Mouse (Mus musculus) heart, adult 2 months (tissue): ENCODE results near the gene Zbtb25. TPM values are rescaled to one million over a fixed set of nuclear protein-coding genes. Genes with fewer than 3 reads are reported as not detected.

Experiments
- DNase-seq, 2 experiments: peaks; one replicate each; pipeline ENCODE4 v3.0.0; 2021
- H3K27ac ChIP-seq: fragments of 200-600 bp; 2 replicates; pipeline ENCODE4 v1.8.1; 2022
- H3K27me3 ChIP-seq: fragments of 200-500 bp; 2 replicates; pipeline ENCODE4 v1.6.1; 2012; ENCODE audit warnings: mild to moderate bottlenecking, low read length, inconsistent platforms, mixed read lengths; ENCODE audit not compliant: control insufficient read depth, insufficient read depth
- H3K36me3 ChIP-seq: fragments of 200-500 bp; 2 replicates; pipeline ENCODE4 v1.6.1; 2012; ENCODE audit warnings: low read length, inconsistent platforms; ENCODE audit not compliant: control insufficient read depth, insufficient read depth
- H3K4me1 ChIP-seq: fragments of 200-500 bp; 2 replicates; pipeline ENCODE4 v1.6.1; 2011; ENCODE audit warnings: low read length; ENCODE audit not compliant: control insufficient read depth, insufficient read depth
- H3K4me3 ChIP-seq: fragments of 200-600 bp; 2 replicates; pipeline ENCODE4 v1.8.1; 2022
- H3K79me2 ChIP-seq: fragments of 200-500 bp; replicated peaks from 2 replicates; pipeline ENCODE4 v1.6.1; 2012; ENCODE audit warnings: mild to moderate bottlenecking, inconsistent platforms, low read length, moderate library complexity, mixed read lengths; ENCODE audit not compliant: control insufficient read depth, insufficient read depth
- H3K9ac ChIP-seq: fragments of 200-500 bp; 2 replicates; pipeline ENCODE4 v1.6.1; 2012; ENCODE audit warnings: low read depth, mild to moderate bottlenecking, control low read depth, inconsistent platforms, low read length, mixed read lengths
- CTCF ChIP-seq: fragments of 200-600 bp; IDR thresholded peaks from 2 replicates; pipeline ENCODE4 v1.8.1; 2022; ENCODE audit warnings: antibody characterized with exemption, mild to moderate bottlenecking, moderate library complexity
- EP300 ChIP-seq: fragments of 200-500 bp; IDR thresholded peaks from 2 replicates; pipeline ENCODE4 v1.6.1; 2011; ENCODE audit warnings: low read depth, low read length, control low read depth; ENCODE audit not compliant: insufficient read depth
- POLR2A ChIP-seq: fragments of 200-500 bp; IDR thresholded peaks from 2 replicates; pipeline ENCODE4 v1.6.1; 2011; ENCODE audit warnings: mild to moderate bottlenecking, low read depth, low read length, control low read depth; ENCODE audit not compliant: insufficient read depth
- WGBS: fragments of 180-500 bp; shearing (Covaris S2); methylation state at CpG from one replicate; pipeline ENCODE4 v1.1.7; 2018; 5-methylcytosine and 5-hydroxymethylcytosine counted together
- intact Hi-C: fragments of 180-260 bp; cut with DNase I; formaldehyde crosslinking; loops from one replicate; pipeline ENCODE4 v1.15.1; 2025
- long read RNA-seq: library from polyadenylated mRNA; stranded (forward); transcript quantifications from one replicate; pipeline ENCODE4 v2.0.0, GENCODE M21; 2021
- polyA plus RNA-seq: library from polyadenylated mRNA; depleted of rRNA; stranded (reverse); fragments of >200 nt; gene quantifications from 2 replicates; pipeline ENCODE4 v1.2.3, GENCODE M21; 2012; rRNA removed
- total RNA-seq, 2 experiments: library from RNA; stranded (reverse); gene quantifications; 2 replicates each; pipeline ENCODE4 v1.2.3; 2021

Zbtb25 gene
- 1 to 10 TPM; 6.8 to 7.9 TPM for total RNA-seq
- 6.0 and 13.4 TPM in 2 replicates for polyA plus RNA-seq
- long read RNA-seq, partial matches to known transcripts, result 0 of 5 reads
- long read RNA-seq, other reads (novel, unspliced or antisense), result 1 of 5 reads

DNA sequence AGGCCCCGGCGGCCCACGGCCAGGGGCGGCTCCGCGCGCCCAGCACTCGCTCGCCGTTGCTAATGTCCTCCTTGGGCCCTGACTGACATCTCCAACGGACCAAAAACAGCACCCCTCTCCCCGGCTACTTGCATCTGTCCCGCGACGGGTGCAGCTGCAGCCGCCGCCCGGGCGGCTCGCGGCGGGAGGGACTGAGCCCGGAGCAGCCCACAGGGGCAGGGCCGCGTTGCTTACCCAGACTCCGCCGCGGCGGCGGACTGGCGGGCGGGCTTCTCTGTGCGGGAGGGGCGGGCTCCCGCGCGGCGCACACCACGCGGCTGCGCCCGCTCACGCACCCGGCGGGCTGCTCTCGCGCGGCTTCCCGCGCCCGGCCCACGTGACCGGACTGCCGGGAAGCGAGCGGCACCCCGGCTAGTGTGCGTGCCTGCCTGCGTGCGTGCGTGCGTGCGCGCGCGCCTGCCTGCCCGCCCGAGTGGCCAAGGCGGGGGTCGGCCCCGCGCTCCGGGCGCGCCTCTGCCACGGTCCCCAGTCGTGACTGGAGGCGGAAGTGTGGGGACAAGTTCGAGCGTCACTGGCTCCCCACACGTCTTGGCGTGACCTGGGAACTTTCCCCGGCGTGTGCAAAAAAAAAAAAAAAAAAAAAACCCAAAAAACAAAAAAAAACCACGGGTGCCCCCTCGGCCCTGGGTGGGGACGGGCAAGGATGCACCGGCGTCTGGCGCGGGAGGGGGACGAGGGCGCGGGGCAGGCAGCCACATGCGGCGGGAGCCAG lies at the start of gene Zbtb25:
TSS of gene Zbtb25 (minus strand) at position 397 of the 772 bp plus-strand sequence.
- peaks cover 14% of the 10 kb centered on the region for H3K4me1 ChIP-seq
- intact Hi-C loops, result no loop called here
- H3K27me3 ChIP-seq, result no peaks in the 10 kb centered on the region
- under 1% methylated on average over 92 of the region's 96 CpGs for WGBS
- H3K9ac ChIP-seq, result peak within 1 kb of the TSS; percentile 93
- H3K79me2 ChIP-seq, result no peaks in the 10 kb centered on the region; the same call in 1 of the 2 replicates
- DNase-seq, result peak; percentile 88 to 92
- H3K4me3 ChIP-seq, result peak within 1 kb of the TSS; percentile 65
- peak within 1 kb of the TSS; percentile 99 for H3K27ac ChIP-seq
- TF ChIP-seq EP300 (no peak), CTCF (no peak), POLR2A (peak; percentile 67)
- H3K36me3 ChIP-seq, result peaks cover 2% of the 10 kb centered on the region

DNA sequence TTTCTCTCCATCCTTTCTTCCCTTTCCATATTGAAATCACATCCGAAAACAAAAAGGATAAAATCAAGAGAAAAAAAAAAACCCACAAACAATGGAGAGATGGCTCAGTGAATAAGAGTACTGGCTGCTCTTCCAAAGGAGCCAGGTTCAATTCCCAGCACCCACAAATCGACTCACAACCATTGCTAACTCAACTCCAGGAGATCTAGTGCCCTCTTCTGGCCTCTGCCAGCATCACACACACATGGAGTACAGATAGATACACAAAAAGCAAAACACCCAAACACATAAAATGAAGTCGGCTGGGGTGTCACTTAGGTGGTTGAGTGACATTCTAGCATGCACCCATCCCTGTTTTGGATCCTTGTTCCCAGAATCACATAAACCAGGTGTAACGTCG lies 48.9 kb upstream of the Zbtb25 start:
- Histone ChIP-seq H3K27ac (no peak overlapping the region), H3K9ac (no peak overlapping the region), H3K79me2 (no peaks in the 10 kb centered on the region), H3K36me3 (no peaks in the 10 kb centered on the region), H3K4me1 (no peaks in the 10 kb centered on the region), H3K4me3 (no peak overlapping the region), H3K27me3 (no peaks in the 10 kb centered on the region)
- TF ChIP-seq CTCF (peak; percentile 27), POLR2A (no peak)
- intact Hi-C loops, result no loop called here
- no peak for DNase-seq
- WGBS, result 97% methylated on average over 5 of the region's 5 CpGs

GRCm38 (mm10) chr12:76417433-76417854 lies 48.0 kb upstream of the Zbtb25 start, which contains the start of gene Ppp1r36:
Gene Ppp1r36 (plus strand): TSS chr12:76417538.
- peak within 1 kb of the TSS; percentile 37 for H3K4me3 ChIP-seq
- H3K36me3 ChIP-seq, result no peaks in the 10 kb centered on the region
- TF ChIP-seq CTCF (no peak), EP300 (no peak), POLR2A (no peak)
- no peaks in the 10 kb centered on the region for H3K79me2 ChIP-seq
- peak; percentile 33 to 41 for DNase-seq
- peak within 1 kb of the TSS; percentile 28; the same call in 1 of the 2 replicates for H3K9ac ChIP-seq
- no peaks in the 10 kb centered on the region for H3K4me1 ChIP-seq
- H3K27me3 ChIP-seq, result no peaks in the 10 kb centered on the region
- intact Hi-C loops, result no loop called here
- WGBS, result 6% methylated on average over 37 of the region's 37 CpGs
- no peak within 1 kb of the TSS for H3K27ac ChIP-seq

DNA sequence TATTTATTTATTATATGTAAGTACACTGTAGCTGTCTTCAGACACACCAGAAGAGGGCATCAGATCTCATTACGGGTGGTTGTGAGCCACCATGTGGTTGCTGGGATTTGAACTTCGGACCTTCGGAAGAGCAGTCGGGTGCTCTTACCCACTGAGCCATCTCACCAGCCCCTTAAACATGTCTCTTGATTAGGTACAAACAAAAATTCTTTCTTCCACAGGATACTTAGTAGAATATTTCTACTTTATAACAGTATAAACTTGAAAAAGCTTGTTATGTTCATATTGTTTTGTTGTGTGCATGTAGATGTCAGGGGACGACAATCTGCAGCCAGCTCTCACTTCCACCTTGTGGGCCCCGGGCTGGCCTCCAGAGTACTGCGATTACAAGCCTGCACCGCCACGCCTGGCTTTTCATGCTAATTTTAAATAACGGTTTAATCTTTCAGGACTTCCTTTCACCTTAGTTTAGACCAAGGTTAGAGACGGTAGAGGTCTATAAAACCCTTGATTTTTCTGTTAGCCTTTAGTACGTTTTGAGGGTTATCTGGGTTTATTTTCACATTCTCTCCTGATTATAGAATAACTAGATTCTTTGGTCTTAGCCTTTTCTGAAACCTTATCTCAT lies 46.1 kb upstream of the Zbtb25 start:
- WGBS, result 63% methylated on average over 12 of the region's 12 CpGs
- DNase-seq, result peak in 1 of 2 experiments; percentile 20
- no peaks in the 10 kb centered on the region for H3K79me2 ChIP-seq
- H3K27ac ChIP-seq, result no peak overlapping the region
- no peaks in the 10 kb centered on the region for H3K27me3 ChIP-seq
- no peaks in the 10 kb centered on the region for H3K36me3 ChIP-seq
- intact Hi-C loops, result no loop called here
- H3K4me3 ChIP-seq, result no peak overlapping the region
- no peak overlapping the region for H3K9ac ChIP-seq
- TF ChIP-seq CTCF, result no peak
- no peak for TF ChIP-seq POLR2A
- no peak for TF ChIP-seq EP300
- no peaks in the 10 kb centered on the region for H3K4me1 ChIP-seq

GRCm38 (mm10) chr12:76409166-76409565 lies 39.8 kb upstream of the Zbtb25 start:
- H3K4me1 ChIP-seq, result no peaks in the 10 kb centered on the region; the same call in 1 of the 2 replicates
- 71% methylated on average over 4 of the region's 4 CpGs for WGBS
- intact Hi-C loops, result loop anchor here (10.0 kb wide), 1 partner anchor 356 kb away; the partner anchor contains the start of genes Churc1 and Fntb
- no peak overlapping the region for H3K9ac ChIP-seq
- no peaks in the 10 kb centered on the region for H3K36me3 ChIP-seq
- no peak for DNase-seq
- TF ChIP-seq EP300 (no peak), POLR2A (no peak), CTCF (no peak)
- H3K27ac ChIP-seq, result no peak overlapping the region
- no peak overlapping the region for H3K4me3 ChIP-seq
- H3K27me3 ChIP-seq, result no peaks in the 10 kb centered on the region; the same call in 1 of the 2 replicates
- no peaks in the 10 kb centered on the region for H3K79me2 ChIP-seq

DNA sequence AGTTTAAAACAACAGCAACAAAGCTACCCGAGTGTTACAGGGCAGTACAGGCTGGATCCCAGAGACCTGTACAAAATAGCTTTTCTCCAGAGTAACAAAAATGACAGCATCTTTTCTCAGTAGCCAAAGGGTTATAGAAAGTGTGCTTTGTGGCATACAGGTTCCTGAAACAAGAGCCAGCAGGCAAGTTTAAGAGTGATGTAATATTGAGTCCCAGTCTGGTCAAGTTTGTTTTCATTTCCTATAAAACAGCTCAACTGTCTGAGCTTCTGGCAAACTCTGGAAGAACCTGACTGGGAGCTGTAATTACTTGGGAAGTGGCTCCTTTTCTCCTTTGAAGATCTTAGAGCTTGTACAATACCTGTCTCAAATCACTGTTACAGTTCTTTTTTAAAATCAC lies 37.8 kb upstream of the Zbtb25 start:
- Histone ChIP-seq H3K9ac (no peak overlapping the region), H3K27me3 (no peaks in the 10 kb centered on the region; the same call in 1 of the 2 replicates), H3K79me2 (no peaks in the 10 kb centered on the region), H3K27ac (no peak overlapping the region), H3K4me3 (no peak overlapping the region), H3K36me3 (no peaks in the 10 kb centered on the region), H3K4me1 (peaks cover 2% of the 10 kb centered on the region)
- 90% methylated on average over 1 of the region's 1 CpGs for WGBS
- intact Hi-C loops, result loop anchor here (10.0 kb wide), 1 partner anchor 358 kb away; the partner anchor contains the start of genes Churc1 and Fntb
- DNase-seq, result no peak
- TF ChIP-seq EP300, result no peak
- no peak for TF ChIP-seq POLR2A
- no peak for TF ChIP-seq CTCF
